Mouse (Mus musculus) C2C12 (cell line): ENCODE data around the gene Aspdh.

Experiments
- CEBPB ChIP-seq: IDR thresholded peaks from one replicate; pipeline ENCODE4 v1.6.1; 2011; ENCODE audit warnings: low read depth, mild to moderate bottlenecking, control low read depth, moderate library complexity
- CTCF ChIP-seq: IDR thresholded peaks from one replicate; pipeline ENCODE4 v1.5.1; 2011; ENCODE audit not compliant: control insufficient read depth, insufficient read depth, insufficient read length
- USF1 ChIP-seq: IDR thresholded peaks from one replicate; pipeline ENCODE4 v1.6.1; 2011; ENCODE audit warnings: low read depth, mild to moderate bottlenecking, control low read depth, moderate library complexity

GRCm38 (mm10) chr7:44435796-44436195, 29.4 kb upstream of the Aspdh start:
- TF ChIP-seq CTCF (no peak), USF1 (no peak), CEBPB (no peak)
